Mouse (Mus musculus): ENCODE results near the gene Man1b1.

GRCm38 (mm10) chr2:25338303-25338702, 6.2 kb downstream of the Man1b1 start:
- TF ChIP-seq CTCF (IDR thresholded peaks at IDR 0.05; ENCODE audit: insufficient read depth, low read length) (no peak), POLR2A (IDR thresholded peaks at IDR 0.05; ENCODE audit: borderline replicate concordance, extremely low read depth, low read depth, low read length) (no peak)

Data from lung, adult 2 months (tissue).